9 mouse cellular contexts compared by ENCODE assay signal in the genomic region with DNA sequence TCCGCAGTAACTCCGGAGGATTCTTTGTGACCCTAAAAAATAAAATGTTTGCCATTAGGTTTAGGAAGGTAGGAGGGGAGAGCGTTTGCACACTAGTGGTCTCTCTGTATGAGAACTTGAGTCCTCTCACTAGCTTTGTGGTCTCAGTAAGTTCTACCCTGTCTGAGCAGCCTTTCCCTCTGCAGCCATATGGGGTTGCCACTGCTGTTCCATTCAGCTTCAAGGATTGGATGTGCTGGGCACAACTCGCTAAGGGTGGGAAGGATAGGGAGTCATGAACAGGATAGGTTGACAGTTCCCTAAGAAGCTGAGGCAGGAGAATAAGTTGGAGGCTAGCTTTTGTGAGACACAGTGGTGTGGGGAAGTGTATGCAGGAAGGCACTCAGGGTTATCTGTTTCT. TPM values are rescaled to one million over a fixed set of nuclear protein-coding genes. Genes with fewer than 3 reads are reported as not detected.
A peak's percentile ranks its signal among the peaks of the same experiment; 100 is the strongest.
DNase-seq lines count a peak whose midpoint lies in the region; ATAC-seq and TF ChIP-seq lines count a peak whose summit lies in the region.
"Had no signal": no experiment of that assay in that cellular context is flagged by ENCODE, and none has a peak within 500 bp of the region (broad histone marks: within the 10 kb centered on the region; RNA-seq: fewer than 3 reads in every experiment).

No protein-coding gene starts in this region.

- peaks cover 93% of the 10 kb centered on the region for H3K27me3 ChIP-seq in heart, embryonic 15.5 days
- H3K27me3 ChIP-seq in heart, adult 2 months (ENCODE audit: control insufficient read depth, insufficient read depth, low read length): peaks cover 10% of the 10 kb centered on the region
- peaks cover 99% of the 10 kb centered on the region for H3K27me3 ChIP-seq in embryonic facial prominence, embryonic 10.5 days (replicated peaks; ENCODE audit: low read depth, poor library complexity, severe bottlenecking)
- H3K27me3 ChIP-seq in hindbrain, postnatal 0 days (ENCODE audit: insufficient read depth, low read length): peaks cover 10% of the 10 kb centered on the region; the same call in 1 of the 2 replicates

- intact Hi-C loops in heart, adult 2 months (cut with DNase I): no loop called here

- no peak for TF ChIP-seq POLR2A in heart, adult 2 months (IDR thresholded peaks at IDR 0.05; ENCODE audit: insufficient read depth, low read depth, low read length)

- no peaks in the 10 kb centered on the region for H3K79me2 ChIP-seq in heart, adult 2 months (replicated peaks; ENCODE audit: control insufficient read depth, insufficient read depth, low read length)

- WGBS in heart, embryonic 15.5 days: under 1% methylated on average over 4 of the region's 4 CpGs
- WGBS in heart, adult 2 months: 12% methylated on average over 4 of the region's 4 CpGs
- under 1% methylated on average over 4 of the region's 4 CpGs for WGBS in embryonic facial prominence, embryonic 10.5 days
- WGBS in hindbrain, postnatal 0 days: 3% methylated on average over 4 of the region's 4 CpGs

- H3K4me2 ChIP-seq in heart, embryonic 15.5 days: peak overlapping the region; percentile 93
- peak overlapping the region; percentile 93 for H3K4me2 ChIP-seq in hindbrain, postnatal 0 days (ENCODE audit: low read depth, low read length)

- H3K27ac ChIP-seq in heart, embryonic 15.5 days: no peak overlapping the region
- no peak overlapping the region for H3K27ac ChIP-seq in heart, adult 2 months
- no peak overlapping the region for H3K27ac ChIP-seq in embryonic facial prominence, embryonic 10.5 days (replicated peaks)
- H3K27ac ChIP-seq in hindbrain, postnatal 0 days: 0 out of 2 replicates have a peak overlapping the region, but pooled peaks have one; percentile 76

- no peaks in the 10 kb centered on the region for H3K9me3 ChIP-seq in heart, embryonic 15.5 days (replicated peaks)
- H3K9me3 ChIP-seq in embryonic facial prominence, embryonic 10.5 days: peaks cover 6% of the 10 kb centered on the region; the same call in 1 of the 2 replicates
- no peaks in the 10 kb centered on the region for H3K9me3 ChIP-seq in hindbrain, postnatal 0 days (ENCODE audit: low read length)

- ATAC-seq in heart, embryonic 15.5 days (replicated peaks; ENCODE audit: insufficient number of reproducible peaks, insufficient read depth, low FRiP score, low read depth): no peak
- no peak for ATAC-seq in hindbrain, postnatal 0 days

- peaks cover 26% of the 10 kb centered on the region for H3K4me1 ChIP-seq in heart, embryonic 15.5 days (replicated peaks)
- H3K4me1 ChIP-seq in heart, adult 2 months (ENCODE audit: control insufficient read depth, insufficient read depth, low read length): no peaks in the 10 kb centered on the region
- H3K4me1 ChIP-seq in embryonic facial prominence, embryonic 10.5 days: peaks cover 42% of the 10 kb centered on the region
- H3K4me1 ChIP-seq in hindbrain, postnatal 0 days (ENCODE audit: insufficient read depth, low read length): peaks cover 7% of the 10 kb centered on the region; the same call in 1 of the 2 replicates

- peak overlapping the region; percentile 56 for H3K4me3 ChIP-seq in heart, embryonic 15.5 days
- H3K4me3 ChIP-seq in heart, adult 2 months: no peak overlapping the region
- H3K4me3 ChIP-seq in embryonic facial prominence, embryonic 10.5 days: peak overlapping the region; percentile 74
- peak overlapping the region; percentile 71 for H3K4me3 ChIP-seq in hindbrain, postnatal 0 days (ENCODE audit: low read length)

- DNase-seq in heart, adult 2 months: no peak
- DNase-seq in embryonic facial prominence, embryonic 10.5 days (ENCODE audit: low spot score): peak; percentile 29
- DNase-seq in hindbrain, postnatal 0 days (ENCODE audit: low spot score): no peak
- DNase-seq in neural tube, embryonic 10.5 days (ENCODE audit: extremely low spot score, low spot score): peak; percentile 48
- no peak for DNase-seq in adrenal gland, postnatal 25 days
- DNase-seq in right cerebral cortex, postnatal 4 days: no peak
- DNase-seq in ovary, postnatal 14 days (ENCODE audit: low spot score): no peak

- H3K9ac ChIP-seq in heart, embryonic 15.5 days: no peak overlapping the region
- H3K9ac ChIP-seq in heart, adult 2 months (ENCODE audit: low read depth, low read length): no peak overlapping the region
- no peak overlapping the region; the same call in 1 of the 2 replicates for H3K9ac ChIP-seq in hindbrain, postnatal 0 days (replicated peaks; ENCODE audit: low read length)

- TF ChIP-seq EP300 in heart, adult 2 months (IDR thresholded peaks at IDR 0.05; ENCODE audit: insufficient read depth, low read depth, low read length): no peak

- TF ChIP-seq CTCF in heart, adult 2 months (IDR thresholded peaks at IDR 0.05): no peak
- no peak for TF ChIP-seq CTCF in hindbrain, postnatal 0 days (IDR thresholded peaks at IDR 0.05; ENCODE audit: low read depth)

- no peaks in the 10 kb centered on the region for H3K36me3 ChIP-seq in heart, embryonic 15.5 days
- H3K36me3 ChIP-seq in heart, adult 2 months (ENCODE audit: control insufficient read depth, insufficient read depth, low read length): no peaks in the 10 kb centered on the region
- no peaks in the 10 kb centered on the region for H3K36me3 ChIP-seq in embryonic facial prominence, embryonic 10.5 days (replicated peaks)
- no peaks in the 10 kb centered on the region for H3K36me3 ChIP-seq in hindbrain, postnatal 0 days (ENCODE audit: insufficient read depth, low read length)

RNA-seq across cellular contexts. Expression of gene Ascl1, which starts 0.7 kb away (rescaled TPM):
- 0.15 and 0.95 TPM in 2 replicates for polyA plus RNA-seq in heart, embryonic 15.5 days (2015; fragmentation: Nextera tagmentation; extraction: Ambion mirVana)
- total RNA-seq in heart, adult 2 months (2021): under 1 TPM in 1 of 2 experiments, not detected in 1; 0.10 TPM
- polyA plus RNA-seq in heart, adult 2 months (2012; rRNA removed): 0.06 TPM in 1 of 2 replicates, not detected in the other
- 4.8 and 5.7 TPM in 2 replicates for polyA plus RNA-seq in embryonic facial prominence, embryonic 10.5 days (2016; fragmentation: Nextera tagmentation; extraction: Ambion mirVana)
- 19.4 and 23.9 TPM in 2 replicates for total RNA-seq in hindbrain, postnatal 0 days (2014; rRNA removed)
- 4.6 and 4.7 TPM in 2 replicates for polyA plus RNA-seq in hindbrain, postnatal 0 days (2015; fragmentation: Nextera tagmentation; extraction: Ambion mirVana)
- 2.0 and 2.5 TPM in 2 replicates for total RNA-seq in adrenal gland, postnatal 25 days (2021)

RNA-seq across cellular contexts. Expression of gene Pah, which starts 27.4 kb away (rescaled TPM):
- 0.09 TPM in 1 of 2 replicates, not detected in the other for polyA plus RNA-seq in heart, embryonic 15.5 days (2015; fragmentation: Nextera tagmentation; extraction: Ambion mirVana)
- total RNA-seq in heart, adult 2 months (2021): 10 to 100 TPM; 11.2 to 12.0 TPM
- 0.14 and 0.56 TPM in 2 replicates for polyA plus RNA-seq in heart, adult 2 months (2012; rRNA removed)
- not detected in 2 replicates for polyA plus RNA-seq in embryonic facial prominence, embryonic 10.5 days (2016; fragmentation: Nextera tagmentation; extraction: Ambion mirVana)
- total RNA-seq in hindbrain, postnatal 0 days (2014; rRNA removed): 0.07 and 0.37 TPM in 2 replicates
- polyA plus RNA-seq in hindbrain, postnatal 0 days (2015; fragmentation: Nextera tagmentation; extraction: Ambion mirVana): 0.10 TPM in 2 replicates
- 4.9 TPM in 1 of 2 replicates, not detected in the other for total RNA-seq in adrenal gland, postnatal 25 days (2021)
- polyA plus RNA-seq: large intestine, adult 2 months had no signal

Comparison
In these comparisons a context has a peak if more than half of its experiments do, and no peak if none do; other contexts are left out.
1. DNase-seq: peak in embryonic facial prominence, embryonic 10.5 days (single experiment) and neural tube, embryonic 10.5 days (single experiment); none in heart, adult 2 months (0 of 2), hindbrain, postnatal 0 days (single experiment), adrenal gland, postnatal 25 days (single experiment), right cerebral cortex, postnatal 4 days (single experiment) and ovary, postnatal 14 days (single experiment).